Mouse (Mus musculus) liver, adult 2 months (tissue): Measurements from ENCODE around the gene Cacnb1.

Experiments
- CTCF ChIP-seq: fragments of 200-500 bp; IDR thresholded peaks from 2 replicates; pipeline ENCODE4 v1.5.1; 2011; ENCODE audit warnings: low read depth, low read length, control low read depth
- POLR2A ChIP-seq: fragments of 200-500 bp; IDR thresholded peaks from 2 replicates; pipeline ENCODE4 v1.6.1; 2011; ENCODE audit warnings: low read length, control low read depth; ENCODE audit not compliant: insufficient read depth; ENCODE audit errors: extremely low read depth

GRCm38 (mm10) chr11:97987551-97988526 lies 35.0 kb downstream of the Cacnb1 start:
- TF ChIP-seq POLR2A (no peak), CTCF (peak; percentile 94)
